Mouse (Mus musculus) heart, adult 2 months (tissue): ENCODE measurements at regions not wholly inside any gene's neighbourhood (a gene's known extent, or its start where the extent isn't known, plus 50 kb on each side); places are given as distances from the start of the nearest gene placed in this dataset.

Source experiments
- CTCF ChIP-seq: fragments of 200-600 bp; IDR thresholded peaks from 2 replicates; pipeline ENCODE4 v1.8.1; 2022; ENCODE audit warnings: antibody characterized with exemption, mild to moderate bottlenecking, moderate library complexity
- POLR2A ChIP-seq: fragments of 200-500 bp; IDR thresholded peaks from 2 replicates; pipeline ENCODE4 v1.6.1; 2011; ENCODE audit warnings: mild to moderate bottlenecking, low read depth, low read length, control low read depth; ENCODE audit not compliant: insufficient read depth

GRCm38 (mm10) chr1:158085856-158086255, 270.3 kb downstream of the Brinp2 start:
- no peak for TF ChIP-seq CTCF
- no peak for TF ChIP-seq POLR2A
